Mouse (Mus musculus) embryonic facial prominence, embryonic 12.5 days (tissue): Measurements from ENCODE around the gene Kctd2. TPM values are rescaled to one million over a fixed set of nuclear protein-coding genes. Genes with fewer than 3 reads are reported as not detected.

Experiments
- ATAC-seq: fragments of 200-750 bp; cut with Nextera tagmentation; 2 replicates; pipeline ENCODE4 v1.8.0; 2017; ENCODE audit not compliant: insufficient number of reproducible peaks, insufficient read depth, low FRiP score, low TSS enrichment
- H3K27ac ChIP-seq: fragments of 300-500 bp; sonication (generic); 2 replicates; pipeline ENCODE4 v1.5.1; 2016; ENCODE audit warnings: mild to moderate bottlenecking
- H3K27me3 ChIP-seq: fragments of 300-500 bp; sonication (generic); 2 replicates; pipeline ENCODE4 v1.6.1; 2016; ENCODE audit warnings: mild to moderate bottlenecking, moderate library complexity
- H3K36me3 ChIP-seq: fragments of 300-500 bp; sonication (generic); 2 replicates; pipeline ENCODE4 v1.6.1; 2016; ENCODE audit warnings: mild to moderate bottlenecking
- H3K4me1 ChIP-seq: fragments of 300-500 bp; sonication (generic); 2 replicates; pipeline ENCODE4 v1.6.1; 2016
- H3K4me2 ChIP-seq: fragments of 300-500 bp; sonication (generic); replicated peaks from 2 replicates; pipeline ENCODE4 v1.6.1; 2016; ENCODE audit warnings: mild to moderate bottlenecking, moderate library complexity
- H3K4me3 ChIP-seq: fragments of 300-500 bp; sonication (generic); 2 replicates; pipeline ENCODE4 v1.5.1; 2016; ENCODE audit warnings: mild to moderate bottlenecking
- H3K9ac ChIP-seq: fragments of 300-500 bp; sonication (generic); 2 replicates; pipeline ENCODE4 v1.6.1; 2016; ENCODE audit warnings: mild to moderate bottlenecking, moderate library complexity
- H3K9me3 ChIP-seq: fragments of 300-500 bp; sonication (generic); 2 replicates; pipeline ENCODE4 v1.6.1; 2016; ENCODE audit warnings: mild to moderate bottlenecking, moderate library complexity
- WGBS: fragments of 180-500 bp; shearing (Covaris S2); methylation state at CpG from one replicate; pipeline ENCODE4 v1.1.7; 2016; 5-methylcytosine and 5-hydroxymethylcytosine counted together
- microRNA-seq: library from miRNA; unstranded; fragments of <30 nt; microRNA quantifications from one replicate; pipeline ENCODE4, GENCODE M21; 2017
- polyA plus RNA-seq: library from polyadenylated mRNA; unstranded; fragments of >200 nt; fragmentation: Nextera tagmentation; extraction: Ambion mirVana; gene quantifications from 2 replicates; pipeline ENCODE4 v1.2.1, GENCODE M21; 2016

Kctd2 gene
- polyA plus RNA-seq, 1 experiment from 2014 or later = 24.5 TPM

DNA sequence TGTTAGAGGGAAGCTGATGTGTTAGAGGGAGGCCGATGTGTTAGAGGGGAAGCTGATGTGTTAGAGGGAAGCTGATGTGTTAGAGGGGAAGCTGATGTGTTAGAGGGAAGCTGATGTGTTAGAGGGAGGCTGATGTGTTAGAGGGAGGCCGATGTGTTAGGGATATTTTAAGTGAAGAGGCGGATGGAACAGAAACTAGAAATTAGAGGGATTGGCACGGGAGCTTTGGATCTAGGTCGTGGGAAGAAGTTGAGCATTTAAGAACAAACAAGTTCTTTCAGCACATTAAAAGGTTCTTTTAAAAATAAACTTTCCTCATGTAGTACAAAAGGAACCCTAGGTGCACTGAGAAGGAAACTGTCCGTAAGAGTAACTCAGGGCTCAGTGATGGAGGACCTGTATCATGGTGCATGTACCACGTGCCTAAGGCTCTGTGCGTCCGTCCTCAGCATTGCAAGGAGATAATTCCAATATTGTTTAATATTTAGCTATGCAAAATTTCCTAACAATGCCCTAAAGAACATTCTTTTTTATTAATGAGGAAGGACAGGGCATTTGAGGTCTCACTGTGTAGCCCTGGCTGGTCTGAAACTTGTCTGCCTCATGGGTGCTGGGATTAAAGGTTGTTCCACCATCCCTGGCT, 58.5 kb downstream of the Kctd2 start:
- H3K9me3 ChIP-seq = no peaks in the 10 kb centered on the region
- WGBS = 86% methylated on average over 9 of the region's 9 CpGs
- H3K4me1 ChIP-seq = peaks cover 28% of the 10 kb centered on the region
- no peak overlapping the region for H3K9ac ChIP-seq
- H3K27me3 ChIP-seq = no peaks in the 10 kb centered on the region
- no peak overlapping the region for H3K4me2 ChIP-seq
- ATAC-seq = no peak
- H3K36me3 ChIP-seq = no peaks in the 10 kb centered on the region; the same call in 1 of the 2 replicates
- H3K4me3 ChIP-seq = no peak overlapping the region
- H3K27ac ChIP-seq = no peak overlapping the region

Small RNA genes lying within 50 kb of the gene (microRNA-seq; reads per million reads assigned to microRNA genes)
- not detected for gene Mir3968

Other genes with a start within 250 kb of the Kctd2 start
- 10.1 and 13.4 TPM in 2 replicates for gene Tmem104, start 232.6 kb upstream of the Kctd2 start, polyA plus RNA-seq
- gene Nat9, start 232.3 kb upstream of the Kctd2 start, polyA plus RNA-seq = 21.8 and 23.7 TPM in 2 replicates
- 0.06 TPM in 1 of 2 replicates, not detected in the other for gene Grin2c, start 152.9 kb upstream of the Kctd2 start, polyA plus RNA-seq
- gene Fdxr, start 143.1 kb upstream of the Kctd2 start, polyA plus RNA-seq = 14.6 and 17.3 TPM in 2 replicates
- 0.20 and 0.28 TPM in 2 replicates for gene Fads6, start 122.5 kb upstream of the Kctd2 start, polyA plus RNA-seq
- gene Otop2, start 113.0 kb upstream of the Kctd2 start, polyA plus RNA-seq = 0.19 TPM in 1 of 2 replicates, not detected in the other
- gene Ush1g, start 98.1 kb upstream of the Kctd2 start, polyA plus RNA-seq = 0.10 and 0.32 TPM in 2 replicates
- not detected in 2 replicates for gene Otop3, start 85.4 kb upstream of the Kctd2 start, polyA plus RNA-seq
- 7.7 and 7.9 TPM in 2 replicates for gene Hid1, start 52.4 kb upstream of the Kctd2 start, polyA plus RNA-seq
- gene Cdr2l, start 38.2 kb upstream of the Kctd2 start, polyA plus RNA-seq = 19.7 and 20.6 TPM in 2 replicates
- gene Mrpl58, start 16.4 kb upstream of the Kctd2 start, polyA plus RNA-seq = 170 and 181 TPM in 2 replicates
- gene Atp5h, start 166 bp upstream of the Kctd2 start, polyA plus RNA-seq = 867 and 893 TPM in 2 replicates
- gene Trim80, start 20.4 kb downstream of the Kctd2 start, polyA plus RNA-seq = not detected in 2 replicates
- 0.22 and 0.28 TPM in 2 replicates for gene Slc16a5, start 42.3 kb downstream of the Kctd2 start, polyA plus RNA-seq
- gene Armc7, start 55.5 kb downstream of the Kctd2 start, polyA plus RNA-seq = 10.3 and 10.7 TPM in 2 replicates
- gene Nt5c, start 71.7 kb downstream of the Kctd2 start, polyA plus RNA-seq = 73.7 and 80.6 TPM in 2 replicates
- 591 and 626 TPM in 2 replicates for gene Jpt1, start 94.3 kb downstream of the Kctd2 start, polyA plus RNA-seq
- gene Sumo2, start 116.1 kb downstream of the Kctd2 start, polyA plus RNA-seq = 1,276 and 1,289 TPM in 2 replicates
- gene Nup85, start 144.3 kb downstream of the Kctd2 start, polyA plus RNA-seq = 192 and 205 TPM in 2 replicates
- gene Mrps7, start 183.8 kb downstream of the Kctd2 start, polyA plus RNA-seq = 95.9 and 108 TPM in 2 replicates
- gene Gga3, start 183.9 kb downstream of the Kctd2 start, polyA plus RNA-seq = 22.5 and 29.1 TPM in 2 replicates
- 16.6 and 17.6 TPM in 2 replicates for gene Mif4gd, start 192.8 kb downstream of the Kctd2 start, polyA plus RNA-seq
- gene Slc25a19, start 208.2 kb downstream of the Kctd2 start, polyA plus RNA-seq = 23.8 and 29.5 TPM in 2 replicates